Mouse (Mus musculus) lung, embryonic 14.5 days (tissue): ENCODE results near the gene Snx32. TPM values are rescaled to one million over a fixed set of nuclear protein-coding genes. Genes with fewer than 3 reads are reported as not detected.
A peak's percentile ranks its signal among the peaks of the same experiment; 100 is the strongest.

Experiments
- ATAC-seq: fragments of 200-750 bp; cut with Nextera tagmentation; 2 replicates; pipeline ENCODE4 v1.8.0; 2017; ENCODE audit warnings: mild to moderate bottlenecking, moderate TSS enrichment, moderate library complexity; ENCODE audit not compliant: insufficient read depth
- DNase-seq: peaks from one replicate; pipeline ENCODE4 v3.0.0-alpha.2; 2015
- H3K27ac ChIP-seq: fragments of 300-500 bp; sonication (generic); 2 replicates; pipeline ENCODE4 v1.5.1; 2014; ENCODE audit warnings: low read depth, mild to moderate bottlenecking, moderate library complexity
- H3K27me3 ChIP-seq: fragments of 300-500 bp; sonication (generic); 2 replicates; pipeline ENCODE4 v1.6.1; 2014; ENCODE audit warnings: low read length, control low read depth; ENCODE audit not compliant: insufficient read depth
- H3K36me3 ChIP-seq: fragments of 300-500 bp; sonication (generic); 2 replicates; pipeline ENCODE4 v1.6.1; 2014; ENCODE audit warnings: control low read depth; ENCODE audit not compliant: insufficient read depth
- H3K4me1 ChIP-seq: fragments of 300-500 bp; sonication (generic); 2 replicates; pipeline ENCODE4 v1.6.1; 2014; ENCODE audit warnings: antibody characterized with exemption, control low read depth; ENCODE audit not compliant: insufficient read depth
- H3K4me2 ChIP-seq: fragments of 300-500 bp; sonication (generic); 2 replicates; pipeline ENCODE4 v1.6.1; 2014; ENCODE audit warnings: mild to moderate bottlenecking
- H3K4me3 ChIP-seq: fragments of 300-500 bp; sonication (generic); 2 replicates; pipeline ENCODE4 v1.5.1; 2014; ENCODE audit warnings: low read depth, low read length
- H3K9ac ChIP-seq: fragments of 300-500 bp; sonication (generic); 2 replicates; pipeline ENCODE4 v1.6.1; 2014
- H3K9me3 ChIP-seq: fragments of 300-500 bp; sonication (generic); 2 replicates; pipeline ENCODE4 v1.6.1; 2016; ENCODE audit warnings: low read depth, low read length, control low read depth
- CTCF ChIP-seq: IDR thresholded peaks from 2 replicates; pipeline ENCODE4 v1.5.1; 2016; ENCODE audit warnings: antibody characterized with exemption, low read depth
- WGBS: fragments of 180-500 bp; shearing (Covaris S2); extraction: QIAGEN DNeasy Blood & Tissue Kit; methylation state at CpG from one replicate; pipeline ENCODE4 v1.1.7; 2014; 5-methylcytosine and 5-hydroxymethylcytosine counted together
- polyA plus RNA-seq: library from polyadenylated mRNA; unstranded; fragments of >200 nt; fragmentation: Nextera tagmentation; extraction: Ambion mirVana; gene quantifications from 2 replicates; pipeline ENCODE4 v1.2.1, GENCODE M21; 2014

The Snx32 gene
- polyA plus RNA-seq, 1 experiment from 2014 or later, result 6.7 TPM

DNA sequence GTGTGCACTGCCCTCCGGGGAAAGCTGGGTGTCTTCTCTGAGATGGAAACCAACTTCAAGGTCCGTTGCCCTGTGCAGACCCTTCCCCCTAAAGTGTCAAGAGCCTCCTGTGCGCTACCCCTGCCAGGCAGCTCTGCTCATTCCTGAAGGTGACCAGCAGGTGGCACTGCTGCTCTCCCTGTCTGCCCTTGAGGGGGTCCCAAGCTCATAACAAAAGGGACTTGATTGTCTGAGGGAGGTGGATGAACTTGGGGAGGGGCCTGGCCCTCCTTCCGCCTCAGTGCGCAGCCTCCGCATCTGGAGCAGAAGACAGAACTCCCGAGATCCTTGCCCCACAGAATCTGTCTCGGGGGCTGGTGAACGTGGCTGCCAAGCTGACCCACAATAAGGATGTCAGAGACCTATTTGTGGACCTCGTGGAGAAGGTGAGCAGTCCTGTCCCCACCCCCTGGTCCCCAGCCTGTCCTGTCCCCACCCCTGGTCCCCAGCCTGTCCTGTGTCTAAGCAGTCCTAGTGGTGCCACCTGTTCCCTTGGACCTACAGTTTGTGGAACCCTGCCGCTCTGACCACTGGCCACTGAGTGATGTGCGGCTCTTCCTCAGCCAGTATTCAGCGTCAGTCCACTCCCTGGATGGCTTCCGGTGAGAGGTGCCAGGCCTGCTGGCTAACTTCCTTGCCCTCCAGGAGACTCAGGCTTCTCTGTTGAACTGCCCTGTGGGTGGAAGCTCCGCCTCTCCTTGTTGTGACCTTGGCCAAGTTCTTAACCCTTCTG, 46.4 kb downstream of the Snx32 start:
- Histone ChIP-seq H3K4me1 (peaks cover 5% of the 10 kb centered on the region), H3K4me2 (peak overlapping the region; percentile 48), H3K27me3 (no peaks in the 10 kb centered on the region), H3K9me3 (no peaks in the 10 kb centered on the region), H3K4me3 (peak overlapping the region; percentile 19), H3K9ac (peak overlapping the region; percentile 21), H3K36me3 (peaks cover 55% of the 10 kb centered on the region), H3K27ac (peak overlapping the region; percentile 51; the same call in 1 of the 2 replicates)
- ATAC-seq (no peak; the same call in 1 of the 2 replicates), DNase-seq (peak; percentile 87)
- peak; percentile 93 for TF ChIP-seq CTCF
- WGBS, result 29% methylated on average over 15 of the region's 15 CpGs

DNA sequence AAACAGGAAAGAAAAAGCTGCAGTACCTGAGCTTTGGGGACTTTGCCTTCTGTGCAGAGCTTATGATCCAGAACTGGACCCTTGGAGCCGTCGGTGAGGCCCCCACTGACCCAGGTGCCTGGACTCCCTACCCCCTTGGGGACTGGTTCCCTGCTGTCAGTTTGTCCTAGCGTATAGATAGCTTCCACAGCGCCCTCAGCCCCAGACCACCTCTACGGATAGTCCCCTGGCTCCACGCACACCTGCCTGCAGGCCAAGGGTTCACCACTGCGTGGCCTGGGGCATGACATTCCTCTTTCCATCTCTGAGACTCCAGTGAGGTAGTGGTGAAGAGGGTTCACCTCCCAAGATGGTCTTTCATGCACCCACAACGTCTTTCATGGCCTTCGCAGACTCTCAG, 47.1 kb downstream of the Snx32 start:
- H3K4me3 ChIP-seq, result no peak overlapping the region
- no peaks in the 10 kb centered on the region for H3K9me3 ChIP-seq
- H3K27me3 ChIP-seq, result no peaks in the 10 kb centered on the region
- peaks cover 55% of the 10 kb centered on the region for H3K36me3 ChIP-seq
- H3K4me1 ChIP-seq, result peaks cover 5% of the 10 kb centered on the region
- H3K27ac ChIP-seq, result no peak overlapping the region
- H3K9ac ChIP-seq, result no peak overlapping the region
- DNase-seq, result no peak
- TF ChIP-seq CTCF, result no peak
- ATAC-seq, result no peak
- 87% methylated on average over 9 of the region's 9 CpGs for WGBS
- no peak overlapping the region for H3K4me2 ChIP-seq

DNA sequence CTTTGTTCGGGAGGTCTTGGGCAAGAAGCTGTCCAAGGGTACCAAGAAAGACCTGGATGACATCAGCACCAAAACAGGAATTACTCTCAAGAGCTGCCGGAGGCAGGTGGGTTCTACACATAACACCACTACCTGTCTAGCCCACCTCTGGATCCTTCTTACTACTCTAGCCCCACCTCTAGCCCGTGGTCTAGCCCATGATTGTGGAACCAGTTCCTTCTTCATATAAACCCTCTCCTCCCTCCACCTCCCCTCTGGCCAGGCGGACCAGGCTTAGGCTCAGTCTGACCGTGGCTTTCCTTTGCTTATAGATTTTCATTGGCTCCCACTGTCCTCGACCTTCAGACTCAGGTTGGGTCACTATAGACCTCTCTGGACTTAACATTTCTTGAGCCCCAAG, 48.9 kb downstream of the Snx32 start:
- H3K4me1 ChIP-seq, result peaks cover 5% of the 10 kb centered on the region
- peak overlapping the region; percentile 62; the same call in 1 of the 2 replicates for H3K9ac ChIP-seq
- WGBS, result 82% methylated on average over 6 of the region's 6 CpGs
- no peak for TF ChIP-seq CTCF
- H3K9me3 ChIP-seq, result no peaks in the 10 kb centered on the region
- H3K4me2 ChIP-seq, result peak overlapping the region; percentile 82
- no peaks in the 10 kb centered on the region for H3K27me3 ChIP-seq
- H3K4me3 ChIP-seq, result peak overlapping the region; percentile 57
- no peak for DNase-seq
- ATAC-seq, result no peak
- no peak overlapping the region for H3K27ac ChIP-seq
- H3K36me3 ChIP-seq, result peaks cover 42% of the 10 kb centered on the region

DNA sequence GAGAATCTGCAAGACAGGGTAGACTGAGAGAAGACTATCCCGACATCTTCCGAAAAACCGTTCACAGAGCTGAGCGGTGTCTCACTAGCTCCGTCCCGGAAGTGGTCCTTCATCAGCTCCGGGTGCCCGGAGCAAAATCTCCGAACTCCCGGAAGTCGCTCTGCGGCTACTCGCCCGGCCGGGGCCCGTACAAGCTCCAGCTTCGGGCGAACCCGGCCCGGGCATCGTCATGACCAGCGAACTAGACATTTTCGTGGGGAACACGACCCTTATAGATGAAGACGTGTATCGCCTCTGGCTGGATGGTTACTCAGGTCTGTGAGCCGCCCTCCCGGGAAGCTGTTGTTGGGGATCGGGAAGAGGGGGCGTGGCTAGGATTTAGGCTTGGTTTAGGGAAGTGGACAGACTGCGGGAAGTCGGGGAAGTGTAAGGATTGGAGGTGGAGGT, 49.9 kb downstream of the Snx32 start, which contains the start of gene Fibp:
Gene Fibp, plus strand, starts transcription at position 151 of the 447 bp plus-strand sequence.
- peaks cover 10% of the 10 kb centered on the region for H3K4me1 ChIP-seq

DNA sequence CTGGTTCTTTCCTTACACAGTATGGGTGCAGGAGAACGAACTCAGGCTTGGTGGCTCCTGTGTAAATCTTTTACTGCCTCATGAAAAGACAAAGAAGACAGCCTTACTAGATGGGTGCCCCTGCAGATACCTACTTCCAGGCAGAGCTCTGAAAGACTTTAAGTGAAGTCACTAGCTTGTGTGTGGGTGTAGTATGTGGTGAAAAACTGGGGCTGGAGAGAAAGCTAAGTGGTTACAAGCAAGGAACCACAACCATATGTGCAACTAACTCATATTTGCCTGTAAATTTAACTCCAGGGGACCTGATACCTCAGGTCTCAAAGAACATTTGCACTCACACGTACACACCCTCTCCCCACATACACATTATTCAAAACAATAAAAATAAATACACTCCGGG, 50.4 kb downstream of the Snx32 start:
- 0 out of 2 replicates have a peak overlapping the region, but pooled peaks have one; percentile 10 for H3K27ac ChIP-seq
- no peaks in the 10 kb centered on the region for H3K27me3 ChIP-seq
- no peak for ATAC-seq
- peak overlapping the region; percentile 82 for H3K4me2 ChIP-seq
- no peak for TF ChIP-seq CTCF
- DNase-seq, result no peak
- 24% methylated on average over 3 of the region's 3 CpGs for WGBS
- H3K9me3 ChIP-seq, result no peaks in the 10 kb centered on the region
- H3K4me1 ChIP-seq, result peaks cover 10% of the 10 kb centered on the region
- peaks cover 30% of the 10 kb centered on the region for H3K36me3 ChIP-seq
- peak overlapping the region; percentile 62 for H3K9ac ChIP-seq
- H3K4me3 ChIP-seq, result peak overlapping the region; percentile 57

More for the DNA sequence above, 49.9 kb downstream of the Snx32 start, which contains the start of gene Fibp:
- Histone ChIP-seq H3K9ac (peak within 1 kb of the TSS; percentile 62), H3K4me2 (peak within 1 kb of the TSS; percentile 82), H3K9me3 (no peaks in the 10 kb centered on the region), H3K27ac (peak within 1 kb of the TSS; percentile 42; the same call in 1 of the 2 replicates), H3K27me3 (no peaks in the 10 kb centered on the region), H3K36me3 (peaks cover 34% of the 10 kb centered on the region), H3K4me3 (peak within 1 kb of the TSS; percentile 57)
- ATAC-seq, result peak; percentile 64
- 1% methylated on average over 32 of the region's 32 CpGs for WGBS
- no peak for TF ChIP-seq CTCF
- peak; percentile 97 for DNase-seq

DNA sequence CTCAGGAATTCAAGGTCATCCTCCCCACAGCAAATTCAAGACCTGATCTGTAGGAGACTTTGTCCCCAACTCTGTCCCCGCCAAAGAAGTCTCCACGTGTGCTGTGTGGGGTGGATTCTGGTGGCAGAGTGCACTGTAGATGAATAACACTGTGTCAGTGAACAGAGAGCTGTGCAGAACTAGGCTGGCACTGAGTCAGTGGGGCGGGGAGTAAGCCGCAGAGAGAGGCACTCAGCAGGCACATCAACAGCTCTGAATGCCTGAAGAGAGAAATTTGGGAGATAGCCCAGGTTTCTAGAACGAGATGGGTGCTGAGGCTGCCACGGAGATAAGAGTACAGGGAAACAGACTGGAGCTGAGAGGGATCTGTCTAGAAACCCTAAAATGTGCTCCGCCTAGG, 51.3 kb downstream of the Snx32 start:
- Histone ChIP-seq H3K4me2 (no peak overlapping the region), H3K27me3 (no peaks in the 10 kb centered on the region), H3K36me3 (peaks cover 25% of the 10 kb centered on the region), H3K9me3 (no peaks in the 10 kb centered on the region), H3K27ac (no peak overlapping the region), H3K4me1 (peaks cover 10% of the 10 kb centered on the region), H3K9ac (no peak overlapping the region), H3K4me3 (no peak overlapping the region)
- WGBS, result 67% methylated on average over 7 of the region's 7 CpGs
- no peak for DNase-seq
- TF ChIP-seq CTCF, result no peak
- no peak for ATAC-seq

DNA sequence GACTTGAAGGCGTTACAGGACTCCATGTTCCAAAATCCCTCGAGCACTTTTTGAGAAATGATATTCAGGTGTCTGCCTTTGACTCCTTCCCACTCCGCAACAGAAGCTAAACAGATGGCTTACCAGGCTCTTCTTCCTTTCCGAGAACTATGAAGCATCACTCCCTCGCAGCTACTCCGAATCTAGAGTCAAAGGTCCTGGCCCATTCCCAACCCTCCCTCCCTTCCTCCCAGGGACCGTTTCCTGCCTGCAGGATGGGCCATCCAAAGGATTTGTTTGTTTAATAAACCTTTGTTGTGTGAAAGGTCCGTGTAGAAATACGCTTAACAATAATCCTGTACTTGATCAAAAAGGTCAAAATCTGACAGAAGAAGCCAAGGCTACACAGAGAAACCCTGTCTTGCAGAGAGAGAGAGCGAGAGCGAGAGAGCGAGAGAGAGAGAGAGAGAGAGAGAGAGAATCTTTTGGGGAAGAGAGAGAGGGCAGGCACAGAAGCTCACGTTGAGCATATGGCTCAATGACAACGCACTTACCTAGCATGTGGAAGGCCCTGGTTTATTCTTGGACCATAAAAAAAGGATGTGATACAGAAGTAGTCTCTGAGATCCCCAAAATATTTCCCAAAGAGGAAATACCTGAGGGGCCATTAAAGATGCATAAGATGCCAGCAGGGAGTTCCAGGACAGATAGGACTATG, 52.4 kb downstream of the Snx32 start, which contains the start of gene Ccdc85b:
Gene Ccdc85b, minus strand, starts transcription at position 149 of the 697 bp plus-strand sequence.
- H3K27ac ChIP-seq, result peak within 1 kb of the TSS; percentile 90
- H3K27me3 ChIP-seq, result no peaks in the 10 kb centered on the region
- H3K9me3 ChIP-seq, result no peaks in the 10 kb centered on the region
- H3K36me3 ChIP-seq, result peaks cover 21% of the 10 kb centered on the region
- peak within 1 kb of the TSS; percentile 84 for H3K4me3 ChIP-seq
- no peak for TF ChIP-seq CTCF
- H3K4me2 ChIP-seq, result peak within 1 kb of the TSS; percentile 99
- peaks cover 10% of the 10 kb centered on the region for H3K4me1 ChIP-seq
- DNase-seq, result no peak
- ATAC-seq, result no peak
- H3K9ac ChIP-seq, result peak within 1 kb of the TSS; percentile 78
- 12% methylated on average over 14 of the region's 14 CpGs for WGBS
